Mouse (Mus musculus) intestine, embryonic 14.5 days (tissue): Measurements from ENCODE around the gene Atox1. TPM values are rescaled to one million over a fixed set of nuclear protein-coding genes. Genes with fewer than 3 reads are reported as not detected.
A peak's percentile ranks its signal among the peaks of the same experiment; 100 is the strongest.

Experiments
- ATAC-seq: fragments of 200-750 bp; cut with Nextera tagmentation; replicated peaks from 2 replicates; pipeline ENCODE4 v1.8.0; 2017; ENCODE audit warnings: low read depth, moderate number of reproducible peaks, moderate TSS enrichment, moderate library complexity; ENCODE audit not compliant: low FRiP score, low TSS enrichment
- DNase-seq: peaks from one replicate; pipeline ENCODE4 v3.0.0-alpha.2; 2018; ENCODE audit warnings: low spot score
- H3K27ac ChIP-seq: fragments of 300-500 bp; sonication (generic); 2 replicates; pipeline ENCODE4 v1.5.1; 2014; ENCODE audit warnings: low read depth, mild to moderate bottlenecking, control low read depth
- H3K27me3 ChIP-seq: fragments of 300-500 bp; sonication (generic); replicated peaks from 2 replicates; pipeline ENCODE4 v1.6.1; 2014; ENCODE audit warnings: low read length, control low read depth; ENCODE audit not compliant: control insufficient read depth, insufficient read depth
- H3K36me3 ChIP-seq: fragments of 300-500 bp; sonication (generic); 2 replicates; pipeline ENCODE4 v1.6.1; 2014; ENCODE audit warnings: low read length, control low read depth; ENCODE audit not compliant: control insufficient read depth, insufficient read depth
- H3K4me1 ChIP-seq: fragments of 300-500 bp; sonication (generic); replicated peaks from 2 replicates; pipeline ENCODE4 v1.6.1; 2014; ENCODE audit warnings: low read length, control low read depth, mixed read lengths; ENCODE audit not compliant: control insufficient read depth, insufficient read depth
- H3K4me2 ChIP-seq: fragments of 300-500 bp; sonication (generic); 2 replicates; pipeline ENCODE4 v1.6.1; 2014; ENCODE audit warnings: low read length
- H3K4me3 ChIP-seq: fragments of 300-500 bp; sonication (generic); 2 replicates; pipeline ENCODE4 v1.5.1; 2014; ENCODE audit warnings: low read depth, low read length, control low read depth, mixed read lengths
- H3K9ac ChIP-seq: fragments of 300-500 bp; sonication (generic); 2 replicates; pipeline ENCODE4 v1.6.1; 2014; ENCODE audit warnings: mild to moderate bottlenecking, low read length
- H3K9me3 ChIP-seq: fragments of 300-500 bp; sonication (generic); 2 replicates; pipeline ENCODE4 v1.6.1; 2016; ENCODE audit warnings: low read length, control low read depth; ENCODE audit not compliant: control insufficient read depth
- WGBS: fragments of 180-500 bp; shearing (Covaris S2); extraction: QIAGEN DNeasy Blood & Tissue Kit; methylation state at CpG from one replicate; pipeline ENCODE4 v1.1.7; 2014; 5-methylcytosine and 5-hydroxymethylcytosine counted together
- polyA plus RNA-seq: library from polyadenylated mRNA; unstranded; fragments of >200 nt; fragmentation: Nextera tagmentation; extraction: Ambion mirVana; gene quantifications from 2 replicates; pipeline ENCODE4 v1.2.1, GENCODE M21; 2014

Atox1 gene
- polyA plus RNA-seq, 1 experiment from 2014 or later: 443 TPM

DNA sequence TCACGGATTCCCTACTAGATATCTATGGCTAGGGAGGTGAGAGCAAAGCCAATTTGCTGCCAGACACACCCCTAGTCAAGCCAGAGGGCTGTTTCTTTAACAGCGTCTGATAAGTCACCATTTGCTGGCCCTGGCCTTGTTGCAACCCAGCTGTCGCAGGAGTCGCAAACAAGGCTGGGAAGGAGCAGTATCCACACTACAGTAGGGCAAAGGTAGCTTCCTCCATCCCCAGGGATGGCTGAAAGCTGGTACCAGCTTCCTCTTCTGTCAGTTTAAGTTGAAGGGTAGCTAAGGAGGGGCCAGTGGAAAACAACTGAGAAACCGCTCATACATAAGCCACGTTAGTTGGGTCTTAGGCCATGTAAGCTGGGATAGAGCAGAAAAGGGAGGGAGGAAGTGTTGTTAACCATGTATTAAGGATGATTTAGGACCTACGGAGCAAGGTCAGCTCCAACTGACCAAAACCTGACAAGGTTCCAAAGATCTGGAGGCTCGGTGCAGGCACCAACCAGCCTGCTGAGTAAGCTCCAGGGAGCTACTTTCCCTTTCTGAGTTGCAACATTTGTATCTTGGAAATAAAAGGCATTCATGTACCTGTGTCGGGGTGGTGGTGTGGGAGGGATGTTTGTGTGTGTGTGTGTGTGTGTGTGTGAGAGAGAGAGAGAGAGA, 45.9 kb downstream of the Atox1 start:
- Histone ChIP-seq H3K4me2 (peak overlapping the region; percentile 36), H3K27me3 (no peaks in the 10 kb centered on the region), H3K4me3 (no peak overlapping the region), H3K9me3 (no peaks in the 10 kb centered on the region), H3K9ac (peak overlapping the region; percentile 20; the same call in 1 of the 2 replicates), H3K36me3 (peaks cover 18% of the 10 kb centered on the region), H3K27ac (0 out of 2 replicates have a peak overlapping the region, but pooled peaks have one; percentile 43), H3K4me1 (peaks cover 41% of the 10 kb centered on the region)
- WGBS: 34% methylated on average over 9 of the region's 9 CpGs
- ATAC-seq (no peak), DNase-seq (no peak)

GRCm38 (mm10) chr11:55414314-55414713, 46.7 kb downstream of the Atox1 start:
- no peaks in the 10 kb centered on the region for H3K9me3 ChIP-seq
- peaks cover 37% of the 10 kb centered on the region for H3K4me1 ChIP-seq
- H3K4me2 ChIP-seq: no peak overlapping the region
- ATAC-seq (no peak), DNase-seq (no peak)
- H3K4me3 ChIP-seq: no peak overlapping the region
- no peaks in the 10 kb centered on the region for H3K27me3 ChIP-seq
- H3K36me3 ChIP-seq: peaks cover 26% of the 10 kb centered on the region
- H3K9ac ChIP-seq: no peak overlapping the region
- no peak overlapping the region for H3K27ac ChIP-seq
- WGBS: 68% methylated on average over 5 of the region's 5 CpGs

DNA sequence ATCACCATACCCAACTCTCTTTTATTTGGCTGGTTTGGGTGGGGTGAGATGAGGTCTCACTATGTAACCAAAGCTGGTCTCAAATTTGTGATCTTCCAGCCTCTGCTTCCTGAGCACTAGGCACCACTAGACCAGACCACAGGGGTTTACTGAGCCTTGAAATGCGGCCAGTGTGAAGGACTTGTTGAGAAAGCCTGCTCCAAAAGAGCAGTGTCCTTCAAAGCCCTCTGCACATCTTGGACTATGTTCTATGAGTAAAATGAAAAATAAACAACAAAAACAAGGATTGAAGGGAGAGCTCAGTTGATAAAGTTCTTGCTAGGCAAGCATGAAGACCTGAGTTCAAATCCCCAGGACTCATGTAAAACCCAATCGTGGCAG, 47.6 kb downstream of the Atox1 start:
- Histone ChIP-seq H3K4me1 (peaks cover 37% of the 10 kb centered on the region), H3K9ac (no peak overlapping the region), H3K4me3 (no peak overlapping the region), H3K27ac (0 out of 2 replicates have a peak overlapping the region, but pooled peaks have one; percentile 3), H3K36me3 (peaks cover 35% of the 10 kb centered on the region), H3K4me2 (no peak overlapping the region), H3K27me3 (no peaks in the 10 kb centered on the region), H3K9me3 (no peaks in the 10 kb centered on the region)
- ATAC-seq (no peak), DNase-seq (no peak)
- WGBS: 88% methylated on average over 2 of the region's 2 CpGs

DNA sequence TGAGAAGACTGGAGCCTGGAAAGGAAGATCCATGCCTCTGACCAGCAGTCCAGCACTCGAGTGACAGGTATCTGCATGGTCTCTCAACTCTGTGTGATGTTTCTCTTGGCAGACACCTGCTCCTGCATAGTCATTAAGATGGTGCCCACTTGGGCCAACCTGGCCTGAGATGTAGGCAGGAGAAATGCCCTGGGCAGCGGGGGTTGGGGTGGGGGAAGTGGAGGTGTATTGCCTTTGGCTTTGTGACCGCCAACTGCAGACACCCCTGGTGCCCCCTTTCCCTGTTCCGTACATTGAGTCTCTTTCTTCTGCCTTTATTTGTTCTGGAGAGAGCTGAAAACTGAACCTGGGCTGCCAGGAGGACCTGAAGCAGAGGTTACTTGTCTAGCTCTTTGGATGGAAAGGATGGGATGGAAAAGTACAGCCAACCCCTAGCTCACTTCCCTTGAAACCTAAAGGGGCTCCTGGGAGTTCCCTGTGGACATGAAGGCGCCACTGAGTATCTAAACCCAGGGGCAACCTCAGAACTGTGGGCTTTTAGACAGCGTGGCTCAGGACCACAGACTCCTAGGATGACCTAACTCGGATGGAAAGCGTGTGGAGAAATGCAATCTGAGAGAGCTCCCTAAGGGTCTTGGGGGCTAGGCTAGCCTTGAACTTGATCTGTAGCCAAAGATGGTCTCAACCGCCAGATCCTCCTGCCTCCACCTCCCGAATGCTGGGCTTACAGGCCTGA, 48.2 kb downstream of the Atox1 start:
- Histone ChIP-seq H3K27ac (no peak overlapping the region), H3K4me2 (no peak overlapping the region), H3K9me3 (no peaks in the 10 kb centered on the region), H3K9ac (no peak overlapping the region), H3K36me3 (peaks cover 41% of the 10 kb centered on the region), H3K4me1 (peaks cover 37% of the 10 kb centered on the region), H3K27me3 (no peaks in the 10 kb centered on the region), H3K4me3 (no peak overlapping the region)
- ATAC-seq (no peak), DNase-seq (no peak)
- 91% methylated on average over 10 of the region's 10 CpGs for WGBS

DNA sequence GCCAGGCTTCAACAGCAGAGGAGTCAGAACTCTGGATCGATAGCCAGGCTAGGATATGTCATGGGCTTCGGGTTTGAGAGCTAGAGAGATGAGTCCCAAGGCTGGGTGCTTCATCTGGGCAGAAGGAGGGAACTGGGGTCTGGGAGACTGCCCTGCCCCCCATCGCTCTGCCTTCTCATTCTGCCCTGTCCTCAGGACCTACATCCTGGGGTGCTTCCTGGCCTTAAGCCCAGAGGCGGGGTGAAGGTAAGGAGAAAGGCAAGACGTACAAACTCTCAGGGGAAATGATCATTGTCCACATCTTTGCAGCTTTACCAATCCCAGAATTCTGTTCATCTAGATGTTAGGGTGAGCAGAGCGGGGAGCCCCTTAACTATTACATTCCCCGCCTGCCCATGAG, 49.0 kb downstream of the Atox1 start:
- H3K9me3 ChIP-seq: no peaks in the 10 kb centered on the region
- no peak overlapping the region for H3K27ac ChIP-seq
- H3K4me3 ChIP-seq: no peak overlapping the region
- no peaks in the 10 kb centered on the region for H3K27me3 ChIP-seq
- H3K36me3 ChIP-seq: peaks cover 48% of the 10 kb centered on the region
- 79% methylated on average over 7 of the region's 7 CpGs for WGBS
- H3K4me2 ChIP-seq: no peak overlapping the region
- ATAC-seq (no peak), DNase-seq (no peak)
- peaks cover 29% of the 10 kb centered on the region for H3K4me1 ChIP-seq
- H3K9ac ChIP-seq: no peak overlapping the region

GRCm38 (mm10) chr11:55410502-55410901, 50.5 kb downstream of the Atox1 start:
- no peak overlapping the region for H3K9ac ChIP-seq
- H3K27ac ChIP-seq: peak overlapping the region; percentile 22; the same call in 1 of the 2 replicates
- no peaks in the 10 kb centered on the region for H3K9me3 ChIP-seq
- H3K4me2 ChIP-seq: no peak overlapping the region
- ATAC-seq (no peak), DNase-seq (no peak)
- no peaks in the 10 kb centered on the region for H3K27me3 ChIP-seq
- no peak overlapping the region for H3K4me3 ChIP-seq
- WGBS: 61% methylated on average over 3 of the region's 3 CpGs
- H3K4me1 ChIP-seq: peaks cover 21% of the 10 kb centered on the region
- peaks cover 63% of the 10 kb centered on the region for H3K36me3 ChIP-seq

GRCm38 (mm10) chr11:55410005-55410404, 51.0 kb downstream of the Atox1 start:
- Histone ChIP-seq H3K4me1 (peaks cover 17% of the 10 kb centered on the region), H3K4me2 (no peak overlapping the region), H3K27me3 (no peaks in the 10 kb centered on the region), H3K36me3 (peaks cover 68% of the 10 kb centered on the region), H3K9ac (no peak overlapping the region), H3K4me3 (no peak overlapping the region), H3K9me3 (no peaks in the 10 kb centered on the region), H3K27ac (peak overlapping the region; percentile 22; the same call in 1 of the 2 replicates)
- 61% methylated on average over 3 of the region's 3 CpGs for WGBS
- ATAC-seq: no peak
- no peak for DNase-seq

GRCm38 (mm10) chr11:55407133-55407532, 53.9 kb downstream of the Atox1 start:
- H3K9ac ChIP-seq: no peak overlapping the region
- H3K4me3 ChIP-seq: no peak overlapping the region
- WGBS: 89% methylated on average over 4 of the region's 4 CpGs
- H3K27ac ChIP-seq: no peak overlapping the region
- H3K9me3 ChIP-seq: no peaks in the 10 kb centered on the region
- H3K36me3 ChIP-seq: peaks cover 83% of the 10 kb centered on the region
- H3K4me1 ChIP-seq: peaks cover 3% of the 10 kb centered on the region; the same call in 1 of the 2 replicates
- DNase-seq (no peak), ATAC-seq (no peak; the same call in 1 of the 2 replicates)
- H3K27me3 ChIP-seq: no peaks in the 10 kb centered on the region
- no peak overlapping the region for H3K4me2 ChIP-seq
